Mouse (Mus musculus) embryonic facial prominence, embryonic 15.5 days (tissue): ENCODE measurements around the gene Slc22a23. TPM values are rescaled to one million over a fixed set of nuclear protein-coding genes. Genes with fewer than 3 reads are reported as not detected.

ENCODE experiments used
- ATAC-seq: fragments of 200-750 bp; cut with Nextera tagmentation; 2 replicates; pipeline ENCODE4 v1.8.0; 2017; ENCODE audit warnings: low read depth, moderate TSS enrichment; ENCODE audit not compliant: insufficient number of reproducible peaks, low FRiP score, low TSS enrichment
- H3K27ac ChIP-seq: fragments of 300-500 bp; sonication (generic); replicated peaks from 2 replicates; pipeline ENCODE4 v1.5.1; 2015; ENCODE audit warnings: mild to moderate bottlenecking, inconsistent platforms
- H3K27me3 ChIP-seq: fragments of 300-500 bp; sonication (generic); 2 replicates; pipeline ENCODE4 v1.6.1; 2015; ENCODE audit warnings: inconsistent platforms
- H3K36me3 ChIP-seq: fragments of 300-500 bp; sonication (generic); 2 replicates; pipeline ENCODE4 v1.6.1; 2015; ENCODE audit warnings: mild to moderate bottlenecking, inconsistent platforms
- H3K4me1 ChIP-seq: fragments of 300-500 bp; sonication (generic); 2 replicates; pipeline ENCODE4 v1.6.1; 2015; ENCODE audit warnings: inconsistent platforms
- H3K4me2 ChIP-seq: fragments of 300-500 bp; sonication (generic); replicated peaks from 2 replicates; pipeline ENCODE4 v1.6.1; 2015; ENCODE audit warnings: mild to moderate bottlenecking, inconsistent platforms
- H3K4me3 ChIP-seq: fragments of 300-500 bp; sonication (generic); replicated peaks from 2 replicates; pipeline ENCODE4 v1.5.1; 2015; ENCODE audit warnings: mild to moderate bottlenecking, inconsistent platforms
- H3K9ac ChIP-seq: fragments of 300-500 bp; sonication (generic); 2 replicates; pipeline ENCODE4 v1.6.1; 2015; ENCODE audit warnings: inconsistent platforms
- H3K9me3 ChIP-seq: fragments of 300-500 bp; sonication (generic); replicated peaks from 2 replicates; pipeline ENCODE4 v1.6.1; 2016; ENCODE audit warnings: inconsistent platforms
- WGBS: fragments of 180-500 bp; shearing (Covaris S2); methylation state at CpG from one replicate; pipeline ENCODE4 v1.1.7; 2015; 5-methylcytosine and 5-hydroxymethylcytosine counted together
- polyA plus RNA-seq: library from polyadenylated mRNA; unstranded; fragments of >200 nt; fragmentation: Nextera tagmentation; extraction: Ambion mirVana; gene quantifications from 2 replicates; pipeline ENCODE4 v1.2.1, GENCODE M21; 2015

Slc22a23 gene
- polyA plus RNA-seq, 1 experiment from 2014 or later: 4.6 TPM

- no peak overlapping the region for H3K4me2 ChIP-seq
Observed at GRCm38 (mm10) chr13:34342286-34342890, 2.6 kb downstream of the Slc22a23 start.

GRCm38 (mm10) chr13:34336895-34337294, 8.1 kb downstream of the Slc22a23 start:
- Histone ChIP-seq H3K4me2 (no peak overlapping the region), H3K4me1 (no peaks in the 10 kb centered on the region; the same call in 1 of the 2 replicates), H3K27me3 (no peaks in the 10 kb centered on the region), H3K9ac (no peak overlapping the region), H3K9me3 (no peaks in the 10 kb centered on the region), H3K36me3 (no peaks in the 10 kb centered on the region), H3K27ac (no peak overlapping the region), H3K4me3 (no peak overlapping the region)
- no peak for ATAC-seq
- WGBS: 97% methylated on average over 1 of the region's 1 CpGs

More at GRCm38 (mm10) chr13:34342286-34342890, 2.6 kb downstream of the Slc22a23 start:
- H3K27ac ChIP-seq: no peak overlapping the region
- H3K4me1 ChIP-seq: peaks cover 29% of the 10 kb centered on the region
- H3K27me3 ChIP-seq: peaks cover 7% of the 10 kb centered on the region; the same call in 1 of the 2 replicates
- no peak overlapping the region for H3K9ac ChIP-seq
- H3K4me3 ChIP-seq: peak overlapping the region; percentile 76; the same call in 1 of the 2 replicates
- WGBS: 65% methylated on average over 6 of the region's 6 CpGs
- ATAC-seq: no peak
- no peaks in the 10 kb centered on the region for H3K9me3 ChIP-seq
- H3K36me3 ChIP-seq: no peaks in the 10 kb centered on the region

GRCm38 (mm10) chr13:34334847-34335246, 10.1 kb downstream of the Slc22a23 start:
- H3K4me3 ChIP-seq: no peak overlapping the region
- no peaks in the 10 kb centered on the region for H3K36me3 ChIP-seq
- no peaks in the 10 kb centered on the region for H3K4me1 ChIP-seq
- no peak overlapping the region for H3K4me2 ChIP-seq
- no peaks in the 10 kb centered on the region for H3K9me3 ChIP-seq
- H3K27me3 ChIP-seq: no peaks in the 10 kb centered on the region
- no peak overlapping the region for H3K27ac ChIP-seq
- H3K9ac ChIP-seq: no peak overlapping the region
- no peak for ATAC-seq
- WGBS: 87% methylated on average over 2 of the region's 2 CpGs

GRCm38 (mm10) chr13:34332762-34333161, 12.2 kb downstream of the Slc22a23 start:
- ATAC-seq: no peak
- H3K36me3 ChIP-seq: no peaks in the 10 kb centered on the region
- no peak overlapping the region for H3K27ac ChIP-seq
- H3K9ac ChIP-seq: no peak overlapping the region
- H3K9me3 ChIP-seq: no peaks in the 10 kb centered on the region
- no peaks in the 10 kb centered on the region for H3K4me1 ChIP-seq
- H3K4me3 ChIP-seq: no peak overlapping the region
- WGBS: 39% methylated on average over 7 of the region's 7 CpGs
- no peaks in the 10 kb centered on the region for H3K27me3 ChIP-seq
- no peak overlapping the region for H3K4me2 ChIP-seq

- no peaks in the 10 kb centered on the region for H3K27me3 ChIP-seq
- no peak overlapping the region for H3K27ac ChIP-seq
- H3K4me1 ChIP-seq: no peaks in the 10 kb centered on the region
- ATAC-seq: no peak
- no peak overlapping the region for H3K4me3 ChIP-seq
- no peaks in the 10 kb centered on the region for H3K36me3 ChIP-seq
- no peak overlapping the region for H3K9ac ChIP-seq
- WGBS: 84% methylated on average over 7 of the region's 7 CpGs
- H3K4me2 ChIP-seq: no peak overlapping the region
- H3K9me3 ChIP-seq: no peaks in the 10 kb centered on the region
Observed at GRCm38 (mm10) chr13:34331399-34332186, 13.4 kb downstream of the Slc22a23 start.

- H3K4me3 ChIP-seq: no peak overlapping the region
- H3K27ac ChIP-seq: no peak overlapping the region
- H3K36me3 ChIP-seq: no peaks in the 10 kb centered on the region
- H3K9me3 ChIP-seq: no peaks in the 10 kb centered on the region
- no peaks in the 10 kb centered on the region for H3K27me3 ChIP-seq
- H3K4me2 ChIP-seq: no peak overlapping the region
- 91% methylated on average over 4 of the region's 4 CpGs for WGBS
- no peak overlapping the region for H3K9ac ChIP-seq
- no peaks in the 10 kb centered on the region for H3K4me1 ChIP-seq
- ATAC-seq: no peak
Observed at GRCm38 (mm10) chr13:34329589-34329988, 15.4 kb downstream of the Slc22a23 start.

GRCm38 (mm10) chr13:34326992-34327391, 18.0 kb downstream of the Slc22a23 start:
- no peak overlapping the region for H3K27ac ChIP-seq
- no peaks in the 10 kb centered on the region for H3K27me3 ChIP-seq
- H3K4me1 ChIP-seq: no peaks in the 10 kb centered on the region
- no peak overlapping the region for H3K4me3 ChIP-seq
- 87% methylated on average over 1 of the region's 1 CpGs for WGBS
- no peak overlapping the region for H3K9ac ChIP-seq
- H3K36me3 ChIP-seq: no peaks in the 10 kb centered on the region
- no peak overlapping the region for H3K4me2 ChIP-seq
- H3K9me3 ChIP-seq: no peaks in the 10 kb centered on the region
- ATAC-seq: no peak

- Histone ChIP-seq H3K9me3 (no peaks in the 10 kb centered on the region), H3K9ac (no peak overlapping the region), H3K4me3 (no peak overlapping the region), H3K27ac (no peak overlapping the region), H3K36me3 (no peaks in the 10 kb centered on the region), H3K27me3 (no peaks in the 10 kb centered on the region), H3K4me1 (no peaks in the 10 kb centered on the region), H3K4me2 (no peak overlapping the region)
- ATAC-seq: no peak
- WGBS: 52% methylated on average over 2 of the region's 2 CpGs
Observed at GRCm38 (mm10) chr13:34323361-34323760, 21.6 kb downstream of the Slc22a23 start.

GRCm38 (mm10) chr13:34320482-34320881, 24.5 kb downstream of the Slc22a23 start:
- Histone ChIP-seq H3K9me3 (no peaks in the 10 kb centered on the region), H3K4me2 (no peak overlapping the region), H3K4me3 (no peak overlapping the region), H3K27ac (no peak overlapping the region), H3K9ac (no peak overlapping the region), H3K36me3 (no peaks in the 10 kb centered on the region), H3K4me1 (no peaks in the 10 kb centered on the region), H3K27me3 (no peaks in the 10 kb centered on the region)
- no peak for ATAC-seq
- WGBS: 90% methylated on average over 4 of the region's 4 CpGs

GRCm38 (mm10) chr13:34317051-34317450, 27.9 kb downstream of the Slc22a23 start:
- Histone ChIP-seq H3K27ac (no peak overlapping the region), H3K4me2 (no peak overlapping the region), H3K9ac (no peak overlapping the region), H3K9me3 (no peaks in the 10 kb centered on the region), H3K4me1 (no peaks in the 10 kb centered on the region), H3K27me3 (no peaks in the 10 kb centered on the region), H3K36me3 (no peaks in the 10 kb centered on the region), H3K4me3 (no peak overlapping the region)
- no peak for ATAC-seq
- WGBS: 86% methylated on average over 4 of the region's 4 CpGs

- Histone ChIP-seq H3K27ac (no peak overlapping the region), H3K9ac (no peak overlapping the region), H3K4me1 (no peaks in the 10 kb centered on the region), H3K4me2 (no peak overlapping the region), H3K36me3 (no peaks in the 10 kb centered on the region), H3K4me3 (no peak overlapping the region), H3K27me3 (no peaks in the 10 kb centered on the region), H3K9me3 (no peaks in the 10 kb centered on the region)
- 85% methylated on average over 6 of the region's 6 CpGs for WGBS
- no peak for ATAC-seq
Observed at GRCm38 (mm10) chr13:34316511-34316910, 28.5 kb downstream of the Slc22a23 start.
